Mouse (Mus musculus) spleen, postnatal 14 days (tissue): ENCODE measurements around the gene Thop1.

Source experiments
- DNase-seq, 2 experiments: peaks; one replicate each; pipeline ENCODE4 v3.0.0; 2021 to 2022; ENCODE audit warnings: low spot score in 2 of 2

Thop1 gene

GRCm38 (mm10) chr10:81106113-81106721 lies 36.4 kb downstream of the Thop1 start:
- DNase-seq: peak; percentile 81 to 88

- DNase-seq: no peak
Observed at GRCm38 (mm10) chr10:81112946-81113345, 43.1 kb downstream of the Thop1 start.

- no peak for DNase-seq
Observed at GRCm38 (mm10) chr10:81119625-81120024, 49.8 kb downstream of the Thop1 start.

GRCm38 (mm10) chr10:81120650-81121049 lies 50.8 kb downstream of the Thop1 start:
- no peak for DNase-seq

- no peak for DNase-seq
Observed at GRCm38 (mm10) chr10:81122889-81123288, 53.1 kb downstream of the Thop1 start.

GRCm38 (mm10) chr10:81123500-81123899 lies 53.7 kb downstream of the Thop1 start:
- DNase-seq: no peak
